Mouse (Mus musculus): ENCODE measurements around the gene Olfml1.
A peak's percentile ranks its signal among the peaks of the same experiment; 100 is the strongest.

The Olfml1 gene

DNA sequence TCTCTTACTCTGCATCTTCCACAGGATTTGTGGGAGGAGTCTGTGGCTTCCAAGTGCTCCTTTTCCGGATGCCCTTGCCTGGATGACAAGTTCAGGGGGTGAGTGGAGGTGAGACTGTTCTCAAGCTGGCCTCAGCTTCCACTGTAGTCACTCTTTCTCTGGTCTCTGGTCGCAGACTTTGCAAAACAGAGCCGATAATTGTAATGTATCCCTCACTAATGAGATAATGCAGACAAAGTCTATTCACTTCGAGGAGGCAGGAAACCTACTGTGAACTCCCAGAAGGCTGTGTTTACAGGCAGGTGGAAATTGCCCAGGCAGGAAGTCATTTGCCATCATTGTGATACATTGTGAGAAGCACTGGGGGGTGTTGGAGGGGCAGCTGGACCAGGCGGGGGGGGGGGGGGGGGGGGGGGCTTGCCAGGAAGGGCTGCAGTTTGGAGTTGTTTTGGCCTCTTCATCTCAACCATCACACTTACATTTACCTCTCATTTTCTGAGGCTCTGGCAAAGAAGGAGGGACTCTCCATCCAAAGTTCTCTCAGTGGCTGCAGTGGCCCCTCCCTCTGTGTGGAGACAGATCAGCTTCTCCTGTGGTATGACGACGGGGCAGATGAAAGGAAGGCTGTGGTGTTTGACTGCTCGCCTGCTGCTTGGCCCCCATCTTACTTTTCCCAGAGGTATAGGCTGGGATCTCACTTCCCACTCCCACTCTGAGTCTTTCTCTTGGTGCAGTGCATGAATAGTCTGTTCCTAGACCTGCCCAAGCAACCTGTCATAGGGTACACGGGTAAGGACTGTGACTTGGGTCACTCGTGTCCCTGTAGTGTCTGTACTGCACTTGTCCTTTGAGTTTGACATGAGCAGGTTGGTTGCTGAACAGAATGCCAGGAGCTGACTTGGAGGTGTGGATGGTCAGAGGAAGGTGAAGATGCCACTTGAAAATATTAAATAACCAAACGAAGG is 51.1 kb downstream of the Olfml1 start:
- TF ChIP-seq NANOG (IDR thresholded peaks at IDR 0.05; ENCODE audit: borderline replicate concordance, low read length): peak; percentile 52; the same call in 1 of the 2 replicates
- no peak for TF ChIP-seq CTCF (conservative IDR thresholded peaks at IDR 0.05; ENCODE audit: low read length)
- no peak for TF ChIP-seq POU5F1 (IDR thresholded peaks at IDR 0.05; ENCODE audit: borderline replicate concordance, low read length)
- H3K4me1 ChIP-seq (replicated peaks; ENCODE audit: low read depth, low read length): peaks cover 45% of the 10 kb centered on the region
- H3K27me3 ChIP-seq (ENCODE audit: insufficient read depth, low read length): no peaks in the 10 kb centered on the region
- H3K36me3 ChIP-seq (ENCODE audit: insufficient read depth, low read length): peaks cover 12% of the 10 kb centered on the region
- peaks cover 28% of the 10 kb centered on the region for H3K9me3 ChIP-seq (ENCODE audit: low read length)
- no peak overlapping the region for H3K4me3 ChIP-seq (replicated peaks; ENCODE audit: low read length)

DNA sequence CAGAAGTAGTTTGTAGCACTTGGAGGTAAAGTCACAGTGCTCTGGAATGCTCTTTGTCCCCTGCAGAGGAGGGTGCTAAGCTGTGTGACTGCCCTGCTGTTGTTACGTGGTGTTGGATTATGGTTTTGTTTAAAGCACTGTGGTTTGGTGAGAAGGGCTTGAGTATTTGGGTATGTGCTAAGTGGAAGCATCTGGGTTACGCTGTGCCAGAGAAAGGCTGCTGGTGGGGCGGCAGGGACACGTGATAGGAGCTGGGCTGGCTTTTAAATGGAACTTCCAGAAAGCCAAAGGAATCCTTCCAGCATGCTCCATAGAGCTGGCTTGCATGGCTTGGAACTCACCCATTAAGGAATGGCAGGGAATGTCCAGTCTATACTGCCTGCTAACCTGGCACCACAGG is 52.0 kb downstream of the Olfml1 start:
- TF ChIP-seq CTCF (conservative IDR thresholded peaks at IDR 0.05; ENCODE audit: low read length) (no peak), NANOG (IDR thresholded peaks at IDR 0.05; ENCODE audit: borderline replicate concordance, low read length) (no peak), POU5F1 (IDR thresholded peaks at IDR 0.05; ENCODE audit: borderline replicate concordance, low read length) (no peak)
- no peak overlapping the region for H3K4me3 ChIP-seq (replicated peaks; ENCODE audit: low read length)
- H3K27me3 ChIP-seq (ENCODE audit: insufficient read depth, low read length): no peaks in the 10 kb centered on the region
- H3K36me3 ChIP-seq (ENCODE audit: insufficient read depth, low read length): peaks cover 12% of the 10 kb centered on the region
- peaks cover 45% of the 10 kb centered on the region for H3K4me1 ChIP-seq (replicated peaks; ENCODE audit: low read depth, low read length)
- peaks cover 26% of the 10 kb centered on the region for H3K9me3 ChIP-seq (ENCODE audit: low read length)

DNA sequence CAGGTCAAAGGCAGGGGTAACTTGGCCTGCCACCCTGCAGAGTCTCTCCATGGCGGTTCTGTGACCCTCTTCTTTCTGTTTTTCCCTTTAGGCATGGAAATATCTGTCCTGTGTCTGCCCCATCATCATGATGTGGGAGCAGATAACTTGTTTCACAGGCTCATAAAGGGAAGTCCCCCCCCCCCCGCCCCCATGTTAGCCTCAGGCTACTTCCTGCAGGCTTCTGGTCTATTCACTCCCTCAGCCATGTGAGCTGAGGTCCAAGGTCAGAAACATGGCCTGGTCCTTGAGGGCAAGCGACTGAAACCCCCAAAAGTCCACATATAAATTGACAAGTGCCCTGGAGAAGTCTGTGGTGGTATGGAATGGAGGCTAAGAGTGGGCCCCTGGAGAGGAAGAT is 52.9 kb downstream of the Olfml1 start:
- no peak for TF ChIP-seq POU5F1 (IDR thresholded peaks at IDR 0.05; ENCODE audit: borderline replicate concordance, low read length)
- no peak for TF ChIP-seq NANOG (IDR thresholded peaks at IDR 0.05; ENCODE audit: borderline replicate concordance, low read length)
- no peak for TF ChIP-seq CTCF (conservative IDR thresholded peaks at IDR 0.05; ENCODE audit: low read length)
- Histone ChIP-seq H3K4me3 (replicated peaks; ENCODE audit: low read length) (no peak overlapping the region), H3K27me3 (ENCODE audit: insufficient read depth, low read length) (no peaks in the 10 kb centered on the region), H3K9me3 (ENCODE audit: low read length) (peaks cover 18% of the 10 kb centered on the region), H3K36me3 (ENCODE audit: insufficient read depth, low read length) (peaks cover 12% of the 10 kb centered on the region), H3K4me1 (replicated peaks; ENCODE audit: low read depth, low read length) (peaks cover 49% of the 10 kb centered on the region)

DNA sequence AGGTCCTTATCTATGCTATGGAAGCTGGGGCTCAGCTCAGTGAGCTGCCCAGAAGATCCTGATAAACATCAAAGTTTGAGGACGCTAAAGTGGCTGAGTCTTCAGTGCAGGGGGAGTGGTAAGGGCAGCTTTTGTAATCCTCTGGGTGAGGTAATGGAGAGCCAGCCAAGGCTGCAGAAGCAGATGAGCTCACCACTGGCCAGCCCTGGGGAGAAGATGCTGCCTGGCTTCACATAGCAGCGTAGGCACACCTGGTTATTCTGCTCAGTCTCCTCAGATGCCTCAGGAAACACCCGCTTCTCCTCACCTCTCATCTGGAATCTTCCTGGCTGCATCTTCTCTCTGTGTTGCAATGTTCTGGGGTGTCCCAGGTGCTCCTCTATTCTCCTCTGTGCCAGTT is 57.2 kb downstream of the Olfml1 start:
- TF ChIP-seq CTCF (conservative IDR thresholded peaks at IDR 0.05; ENCODE audit: low read length): no peak
- no peaks in the 10 kb centered on the region for H3K36me3 ChIP-seq (ENCODE audit: insufficient read depth, low read length)
- H3K4me3 ChIP-seq (replicated peaks; ENCODE audit: low read length): no peak overlapping the region
- no peaks in the 10 kb centered on the region for H3K27me3 ChIP-seq (ENCODE audit: insufficient read depth, low read length)
- peaks cover 25% of the 10 kb centered on the region for H3K4me1 ChIP-seq (replicated peaks; ENCODE audit: low read depth, low read length)
- H3K9me3 ChIP-seq (ENCODE audit: low read length): no peaks in the 10 kb centered on the region

DNA sequence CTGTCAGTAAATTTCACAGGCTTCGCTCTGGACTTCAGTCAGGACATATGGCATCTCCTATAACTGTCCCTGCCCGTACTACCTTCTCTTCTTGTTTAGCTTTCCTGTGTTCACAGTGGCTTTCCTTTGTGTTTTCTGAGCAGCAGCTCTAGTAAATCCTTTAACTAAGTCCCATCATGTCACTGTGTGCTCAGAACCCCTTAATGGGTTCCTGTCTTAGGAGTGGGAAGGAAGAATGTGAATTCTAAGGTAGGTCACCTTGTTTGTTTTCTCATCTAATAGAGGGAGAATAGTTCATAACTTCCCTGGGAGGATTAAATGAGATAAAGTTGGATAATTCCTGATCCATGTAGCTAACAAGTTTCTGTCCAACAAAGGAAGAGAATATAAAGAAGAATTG is 57.8 kb downstream of the Olfml1 start, which contains the start of gene 5330417H12Rik:
5330417H12Rik (minus strand) TSS at position 101 of the 400 bp plus-strand sequence.
- Histone ChIP-seq H3K4me3 (replicated peaks; ENCODE audit: low read length) (no peak within 1 kb of the TSS), H3K36me3 (ENCODE audit: insufficient read depth, low read length) (no peaks in the 10 kb centered on the region), H3K4me1 (replicated peaks; ENCODE audit: low read depth, low read length) (peaks cover 18% of the 10 kb centered on the region), H3K27me3 (ENCODE audit: insufficient read depth, low read length) (no peaks in the 10 kb centered on the region), H3K9me3 (ENCODE audit: low read length) (no peaks in the 10 kb centered on the region)
- TF ChIP-seq POU5F1 (IDR thresholded peaks at IDR 0.05; ENCODE audit: borderline replicate concordance, low read length): no peak
- no peak for TF ChIP-seq NANOG (IDR thresholded peaks at IDR 0.05; ENCODE audit: borderline replicate concordance, low read length)

DNA sequence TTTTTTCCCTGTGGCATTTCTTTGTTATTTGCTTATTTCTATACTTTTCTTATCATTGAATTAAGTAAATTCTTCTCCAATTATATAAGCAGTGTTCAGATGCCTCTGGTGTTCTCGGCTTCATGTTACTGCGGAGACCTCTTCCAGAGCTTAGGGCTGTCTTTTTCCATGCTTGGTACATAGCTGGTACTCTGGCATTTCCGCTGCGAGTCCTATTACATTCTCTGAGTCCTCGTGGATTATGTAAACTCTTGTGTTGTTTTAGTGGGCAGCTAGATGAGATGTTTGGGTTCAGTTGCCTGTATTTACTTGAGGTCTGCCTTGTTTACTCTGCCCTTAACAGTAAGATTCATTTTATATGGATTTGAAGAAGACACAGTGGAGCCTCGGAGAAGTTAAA is 58.5 kb downstream of the Olfml1 start:
- no peaks in the 10 kb centered on the region for H3K36me3 ChIP-seq (ENCODE audit: insufficient read depth, low read length)
- H3K4me3 ChIP-seq (replicated peaks; ENCODE audit: low read length): no peak overlapping the region
- peaks cover 11% of the 10 kb centered on the region for H3K4me1 ChIP-seq (replicated peaks; ENCODE audit: low read depth, low read length)
- no peaks in the 10 kb centered on the region for H3K9me3 ChIP-seq (ENCODE audit: low read length)
- TF ChIP-seq NANOG (IDR thresholded peaks at IDR 0.05; ENCODE audit: borderline replicate concordance, low read length) (no peak), CTCF (conservative IDR thresholded peaks at IDR 0.05; ENCODE audit: low read length) (no peak), POU5F1 (IDR thresholded peaks at IDR 0.05; ENCODE audit: borderline replicate concordance, low read length) (no peak)
- H3K27me3 ChIP-seq (ENCODE audit: insufficient read depth, low read length): no peaks in the 10 kb centered on the region

DNA sequence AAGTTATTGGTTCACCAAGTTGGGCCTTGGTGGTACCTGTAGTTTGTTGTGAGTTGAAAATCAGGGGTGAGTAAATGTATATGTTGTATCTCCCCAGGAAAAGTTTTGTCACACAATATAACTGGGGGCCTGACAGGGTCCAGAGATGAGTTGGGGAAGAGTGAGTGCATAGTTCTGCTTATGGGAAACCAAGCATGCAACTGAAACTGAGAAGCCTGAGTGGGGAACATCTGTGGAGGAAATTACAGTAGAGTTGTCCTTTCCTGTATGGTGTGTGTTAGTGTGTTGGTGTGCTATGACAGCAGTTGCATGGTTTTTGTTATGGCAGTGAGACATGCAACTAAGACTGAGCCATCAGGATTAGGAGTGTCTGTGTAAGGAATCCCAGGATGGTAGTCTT is 61.1 kb downstream of the Olfml1 start:
- Histone ChIP-seq H3K27me3 (ENCODE audit: insufficient read depth, low read length) (no peaks in the 10 kb centered on the region), H3K4me1 (replicated peaks; ENCODE audit: low read depth, low read length) (0 out of 2 replicates have a peak, but pooled peaks cover 4% of the 10 kb centered on the region), H3K9me3 (ENCODE audit: low read length) (no peaks in the 10 kb centered on the region), H3K36me3 (ENCODE audit: insufficient read depth, low read length) (no peaks in the 10 kb centered on the region), H3K4me3 (replicated peaks; ENCODE audit: low read length) (no peak overlapping the region)
- TF ChIP-seq CTCF (conservative IDR thresholded peaks at IDR 0.05; ENCODE audit: low read length): no peak
- no peak for TF ChIP-seq NANOG (IDR thresholded peaks at IDR 0.05; ENCODE audit: borderline replicate concordance, low read length)
- no peak for TF ChIP-seq POU5F1 (IDR thresholded peaks at IDR 0.05; ENCODE audit: borderline replicate concordance, low read length)

DNA sequence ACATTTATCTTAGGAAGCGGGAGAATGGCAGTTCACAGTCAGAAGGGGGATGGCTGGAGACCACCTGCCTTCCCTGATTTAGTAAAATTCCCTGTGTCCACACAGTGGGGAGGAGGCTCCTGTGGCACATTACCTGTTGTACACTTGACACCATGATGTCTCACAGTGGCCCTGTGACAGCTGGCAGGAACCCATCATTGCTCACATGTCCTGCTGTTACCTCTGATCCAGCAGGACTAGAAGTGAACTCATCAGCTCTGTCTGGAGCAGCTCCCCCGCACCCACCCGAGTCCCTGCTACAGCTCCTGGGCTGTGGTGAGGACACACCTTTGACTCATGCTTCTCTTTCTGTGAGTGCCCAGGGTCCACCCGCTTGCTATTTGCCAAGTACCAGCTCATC is 66.0 kb downstream of the Olfml1 start:
- no peaks in the 10 kb centered on the region for H3K27me3 ChIP-seq (ENCODE audit: insufficient read depth, low read length)
- H3K36me3 ChIP-seq (ENCODE audit: insufficient read depth, low read length): no peaks in the 10 kb centered on the region; the same call in 1 of the 2 replicates
- no peak overlapping the region for H3K4me3 ChIP-seq (replicated peaks; ENCODE audit: low read length)
- no peaks in the 10 kb centered on the region for H3K9me3 ChIP-seq (ENCODE audit: low read length)
- H3K4me1 ChIP-seq (replicated peaks; ENCODE audit: low read depth, low read length): 0 out of 2 replicates have a peak, but pooled peaks cover 3% of the 10 kb centered on the region
- no peak for TF ChIP-seq NANOG (IDR thresholded peaks at IDR 0.05; ENCODE audit: borderline replicate concordance, low read length)
- no peak for TF ChIP-seq CTCF (conservative IDR thresholded peaks at IDR 0.05; ENCODE audit: low read length)
